Comparison of ENCODE assay signal across 8 mouse cellular contexts in the genomic region with DNA sequence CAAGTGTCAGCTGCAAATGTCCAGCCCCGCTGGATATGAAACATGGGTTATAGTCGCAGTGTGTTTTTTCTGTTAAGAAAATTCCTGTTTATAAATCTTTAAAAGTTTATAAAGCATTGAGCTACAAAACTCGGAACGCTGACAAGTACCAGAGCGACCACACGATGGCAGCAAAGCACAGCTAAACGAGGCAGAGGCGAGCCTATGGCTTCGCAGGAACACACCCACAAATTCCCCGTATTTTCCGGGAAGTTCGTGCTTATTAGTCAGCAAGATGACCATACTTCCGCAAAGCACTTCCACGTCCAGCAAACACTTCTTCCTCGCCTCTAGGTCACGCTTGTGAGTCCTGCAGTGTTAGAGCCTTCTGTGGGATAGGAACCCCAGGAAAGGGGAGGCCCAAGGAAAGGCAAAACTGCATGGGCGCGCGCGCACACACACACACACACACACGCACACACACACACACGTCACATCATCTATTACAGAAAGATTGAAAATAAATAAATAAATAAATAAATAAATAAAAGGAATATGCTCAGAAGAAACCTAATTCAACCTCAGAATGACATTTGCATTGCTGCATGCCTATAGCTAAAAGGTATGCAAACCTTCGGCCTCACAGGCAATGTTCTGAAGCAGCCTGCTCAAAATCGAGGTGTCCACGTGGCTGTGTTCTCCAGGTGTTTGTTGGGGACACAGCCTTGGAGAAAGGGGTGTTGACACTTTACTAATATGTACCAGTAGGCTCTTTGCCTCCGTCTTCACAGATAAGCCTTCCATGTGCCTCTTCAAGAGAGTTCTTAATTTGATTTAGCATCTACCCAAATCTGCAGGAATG.
DNase-seq lines count a peak whose midpoint lies in the region; ATAC-seq and TF ChIP-seq lines count a peak whose summit lies in the region.

No protein-coding gene starts in this region.

- WGBS in forebrain, embryonic 12.5 days, result 30% methylated on average over 26 of the region's 26 CpGs
- 24% methylated on average over 26 of the region's 26 CpGs for WGBS in heart, embryonic 15.5 days
- WGBS in liver, embryonic 11.5 days, result 28% methylated on average over 26 of the region's 26 CpGs
- 29% methylated on average over 26 of the region's 26 CpGs for WGBS in neural tube, embryonic 12.5 days

- DNase-seq in c-Kit-positive CD71-negative TER-119-negative erythroid progenitor cells, embryonic 14.5 days (ENCODE audit: low read depth), result peak; percentile 41
- peak; percentile 72 for DNase-seq in kidney, postnatal 14 days
- peak; percentile 34 for DNase-seq in liver, embryonic 11.5 days (ENCODE audit: low spot score)
- DNase-seq in thymus, postnatal 25 days, result peak; percentile 2

- H3K4me3 ChIP-seq in ES-Bruce4 (ENCODE audit: low read depth, low read length), result peak overlapping the region; percentile 44
- peak overlapping the region; percentile 27 for H3K4me3 ChIP-seq in forebrain, embryonic 12.5 days (replicated peaks)
- H3K4me3 ChIP-seq in heart, embryonic 15.5 days, result peak overlapping the region; percentile 33
- no peak overlapping the region for H3K4me3 ChIP-seq in liver, embryonic 11.5 days (ENCODE audit: low read depth, low read length)
- H3K4me3 ChIP-seq in neural tube, embryonic 12.5 days, result no peak overlapping the region

- H3K27ac ChIP-seq in ES-Bruce4 (ENCODE audit: insufficient read depth, low read length), result no peak overlapping the region
- no peak overlapping the region for H3K27ac ChIP-seq in forebrain, embryonic 12.5 days
- H3K27ac ChIP-seq in heart, embryonic 15.5 days, result no peak overlapping the region
- H3K27ac ChIP-seq in liver, embryonic 11.5 days (ENCODE audit: low read depth, low read length), result no peak overlapping the region
- no peak overlapping the region for H3K27ac ChIP-seq in neural tube, embryonic 12.5 days

- TF ChIP-seq POLR2A in ES-Bruce4 (IDR thresholded peaks at IDR 0.05; ENCODE audit: insufficient read depth, low read length), result no peak

- H3K36me3 ChIP-seq in ES-Bruce4 (ENCODE audit: control insufficient read depth, insufficient read depth, low read length, poor library complexity, severe bottlenecking), result no peaks in the 10 kb centered on the region
- no peaks in the 10 kb centered on the region for H3K36me3 ChIP-seq in forebrain, embryonic 12.5 days (replicated peaks)
- no peaks in the 10 kb centered on the region for H3K36me3 ChIP-seq in heart, embryonic 15.5 days
- H3K36me3 ChIP-seq in liver, embryonic 11.5 days (ENCODE audit: control insufficient read depth, insufficient read depth, low read length), result no peaks in the 10 kb centered on the region
- H3K36me3 ChIP-seq in neural tube, embryonic 12.5 days, result no peaks in the 10 kb centered on the region

- TF ChIP-seq CTCF in ES-Bruce4 (IDR thresholded peaks at IDR 0.05; ENCODE audit: low read depth, low read length), result peak; percentile 79

- H3K9me3 ChIP-seq in ES-Bruce4 (replicated peaks; ENCODE audit: control insufficient read depth, insufficient read depth, low read length, poor library complexity, severe bottlenecking), result no peaks in the 10 kb centered on the region
- H3K9me3 ChIP-seq in forebrain, embryonic 12.5 days, result no peaks in the 10 kb centered on the region
- no peaks in the 10 kb centered on the region for H3K9me3 ChIP-seq in heart, embryonic 15.5 days (replicated peaks)
- no peaks in the 10 kb centered on the region for H3K9me3 ChIP-seq in liver, embryonic 11.5 days (ENCODE audit: control insufficient read depth, low read length)
- no peaks in the 10 kb centered on the region for H3K9me3 ChIP-seq in neural tube, embryonic 12.5 days

- H3K4me1 ChIP-seq in ES-Bruce4 (ENCODE audit: control insufficient read depth, insufficient read depth, low read length), result no peaks in the 10 kb centered on the region
- H3K4me1 ChIP-seq in forebrain, embryonic 12.5 days, result peaks cover 4% of the 10 kb centered on the region; the same call in 1 of the 2 replicates
- H3K4me1 ChIP-seq in heart, embryonic 15.5 days (replicated peaks), result no peaks in the 10 kb centered on the region
- H3K4me1 ChIP-seq in liver, embryonic 11.5 days (replicated peaks; ENCODE audit: control insufficient read depth, insufficient read depth, low read length), result no peaks in the 10 kb centered on the region
- H3K4me1 ChIP-seq in neural tube, embryonic 12.5 days, result no peaks in the 10 kb centered on the region

- no peaks in the 10 kb centered on the region; the same call in 1 of the 2 replicates for H3K27me3 ChIP-seq in ES-Bruce4 (ENCODE audit: control insufficient read depth, insufficient read depth, low read length, poor library complexity, severe bottlenecking)
- H3K27me3 ChIP-seq in forebrain, embryonic 12.5 days, result no peaks in the 10 kb centered on the region
- H3K27me3 ChIP-seq in heart, embryonic 15.5 days, result no peaks in the 10 kb centered on the region
- no peaks in the 10 kb centered on the region for H3K27me3 ChIP-seq in liver, embryonic 11.5 days (replicated peaks; ENCODE audit: control insufficient read depth, insufficient read depth, low read length)
- H3K27me3 ChIP-seq in neural tube, embryonic 12.5 days (replicated peaks), result no peaks in the 10 kb centered on the region

- TF ChIP-seq EP300 in ES-Bruce4 (IDR thresholded peaks at IDR 0.05; ENCODE audit: insufficient read depth, low read depth, low read length), result no peak

- peak; percentile 65; the same call in 1 of the 2 replicates for ATAC-seq in forebrain, embryonic 12.5 days (ENCODE audit: low FRiP score)
- no peak for ATAC-seq in heart, embryonic 15.5 days (replicated peaks; ENCODE audit: insufficient number of reproducible peaks, insufficient read depth, low FRiP score, low read depth)
- ATAC-seq in liver, embryonic 11.5 days (replicated peaks; ENCODE audit: low FRiP score), result no peak
- ATAC-seq in neural tube, embryonic 12.5 days (ENCODE audit: low FRiP score, low read depth), result peak; percentile 53; the same call in 1 of the 2 replicates

- peak overlapping the region; percentile 51 for H3K4me2 ChIP-seq in forebrain, embryonic 12.5 days
- H3K4me2 ChIP-seq in heart, embryonic 15.5 days, result peak overlapping the region; percentile 62
- H3K4me2 ChIP-seq in liver, embryonic 11.5 days, result peak overlapping the region; percentile 47
- peak overlapping the region; percentile 56 for H3K4me2 ChIP-seq in neural tube, embryonic 12.5 days (replicated peaks)

- H3K9ac ChIP-seq in ES-Bruce4 (ENCODE audit: low read depth, poor library complexity, severe bottlenecking), result no peak overlapping the region
- H3K9ac ChIP-seq in forebrain, embryonic 12.5 days, result peak overlapping the region; percentile 39; the same call in 1 of the 2 replicates
- H3K9ac ChIP-seq in heart, embryonic 15.5 days, result no peak overlapping the region
- H3K9ac ChIP-seq in liver, embryonic 11.5 days (ENCODE audit: low read depth, low read length), result no peak overlapping the region
- H3K9ac ChIP-seq in neural tube, embryonic 12.5 days, result no peak overlapping the region

Comparison
In these comparisons a context has a peak if more than half of its experiments do, and no peak if none do; other contexts are left out.
1. H3K4me3 ChIP-seq: peak in ES-Bruce4 (single experiment), forebrain, embryonic 12.5 days (single experiment) and heart, embryonic 15.5 days (single experiment); none in liver, embryonic 11.5 days (single experiment) and neural tube, embryonic 12.5 days (single experiment).
2. DNase-seq: peak in every context shown above with its lines; median percentile 72 in kidney, postnatal 14 days; 41 in c-Kit-positive CD71-negative TER-119-negative erythroid progenitor cells, embryonic 14.5 days; 34 in liver, embryonic 11.5 days; 2 in thymus, postnatal 25 days.
3. ATAC-seq: peak in forebrain, embryonic 12.5 days (single experiment) and neural tube, embryonic 12.5 days (single experiment); none in heart, embryonic 15.5 days (single experiment) and liver, embryonic 11.5 days (single experiment).
4. Peak in every context shown above with its lines, with median percentiles within 50 percentile points of each other: H3K4me2 ChIP-seq.